Mouse (Mus musculus) cerebellum, adult 2 months (tissue): ENCODE measurements around the gene BC067074. TPM values are rescaled to one million over a fixed set of nuclear protein-coding genes. Genes with fewer than 3 reads are reported as not detected.
A peak's percentile ranks its signal among the peaks of the same experiment; 100 is the strongest.

Experiments
- DNase-seq, 2 experiments: peaks; one replicate each; pipeline ENCODE4 v3.0.0; 2021
- H3K27ac ChIP-seq: fragments of 200-500 bp; 2 replicates; pipeline ENCODE4 v1.5.1; 2012; ENCODE audit warnings: low read length, control low read depth, inconsistent platforms; ENCODE audit not compliant: insufficient read depth
- H3K27me3 ChIP-seq: fragments of 200-500 bp; 2 replicates; pipeline ENCODE4 v1.6.1; 2012; ENCODE audit warnings: inconsistent platforms, mild to moderate bottlenecking, low read length, moderate library complexity; ENCODE audit not compliant: control insufficient read depth, insufficient read depth
- H3K4me1 ChIP-seq: fragments of 200-500 bp; 2 replicates; pipeline ENCODE4 v1.6.1; 2011; ENCODE audit warnings: low read length; ENCODE audit not compliant: control insufficient read depth, insufficient read depth
- H3K4me3 ChIP-seq: fragments of 200-500 bp; replicated peaks from 2 replicates; pipeline ENCODE3; 2011; ENCODE audit warnings: mild to moderate bottlenecking, low read depth, low read length, control low read depth; ENCODE audit not compliant: insufficient read depth
- CTCF ChIP-seq: fragments of 200-500 bp; IDR thresholded peaks from 2 replicates; pipeline ENCODE4 v1.5.1; 2011; ENCODE audit warnings: low read depth, mild to moderate bottlenecking, control low read depth, low read length, moderate library complexity, borderline replicate concordance; ENCODE audit not compliant: insufficient read depth
- POLR2A ChIP-seq: fragments of 200-500 bp; IDR thresholded peaks from 2 replicates; pipeline ENCODE4 v1.6.1; 2011; ENCODE audit warnings: low read length, control low read depth, borderline replicate concordance; ENCODE audit not compliant: insufficient read depth
- WGBS: fragments of 180-500 bp; shearing (Covaris S2); methylation state at CpG from one replicate; pipeline ENCODE4 v1.1.7; 2018; 5-methylcytosine and 5-hydroxymethylcytosine counted together
- polyA plus RNA-seq: library from polyadenylated mRNA; depleted of rRNA; stranded (reverse); fragments of >200 nt; gene quantifications from 2 replicates; pipeline ENCODE4 v1.2.3, GENCODE M21; 2012

BC067074 gene
- polyA plus RNA-seq, 1 experiment: 0.87 TPM

- H3K27ac ChIP-seq: no peak overlapping the region
- TF ChIP-seq POLR2A: no peak
- TF ChIP-seq CTCF: no peak
- no peaks in the 10 kb centered on the region for H3K4me1 ChIP-seq
- WGBS: 59% methylated on average over 8 of the region's 8 CpGs
- DNase-seq: no peak
- H3K27me3 ChIP-seq: no peaks in the 10 kb centered on the region; the same call in 1 of the 2 replicates
- H3K4me3 ChIP-seq: no peak overlapping the region
Measured at GRCm38 (mm10) chr13:113292001-113292400, 958 bp upstream of the BC067074 start.

- no peaks in the 10 kb centered on the region; the same call in 1 of the 2 replicates for H3K27me3 ChIP-seq
- H3K27ac ChIP-seq: no peak overlapping the region
- no peak overlapping the region for H3K4me3 ChIP-seq
- no peak for DNase-seq
- TF ChIP-seq CTCF: no peak
- TF ChIP-seq POLR2A: no peak
- H3K4me1 ChIP-seq: no peaks in the 10 kb centered on the region
- 65% methylated on average over 11 of the region's 11 CpGs for WGBS
Measured at GRCm38 (mm10) chr13:113293707-113294432, 911 bp downstream of the BC067074 start.

DNA sequence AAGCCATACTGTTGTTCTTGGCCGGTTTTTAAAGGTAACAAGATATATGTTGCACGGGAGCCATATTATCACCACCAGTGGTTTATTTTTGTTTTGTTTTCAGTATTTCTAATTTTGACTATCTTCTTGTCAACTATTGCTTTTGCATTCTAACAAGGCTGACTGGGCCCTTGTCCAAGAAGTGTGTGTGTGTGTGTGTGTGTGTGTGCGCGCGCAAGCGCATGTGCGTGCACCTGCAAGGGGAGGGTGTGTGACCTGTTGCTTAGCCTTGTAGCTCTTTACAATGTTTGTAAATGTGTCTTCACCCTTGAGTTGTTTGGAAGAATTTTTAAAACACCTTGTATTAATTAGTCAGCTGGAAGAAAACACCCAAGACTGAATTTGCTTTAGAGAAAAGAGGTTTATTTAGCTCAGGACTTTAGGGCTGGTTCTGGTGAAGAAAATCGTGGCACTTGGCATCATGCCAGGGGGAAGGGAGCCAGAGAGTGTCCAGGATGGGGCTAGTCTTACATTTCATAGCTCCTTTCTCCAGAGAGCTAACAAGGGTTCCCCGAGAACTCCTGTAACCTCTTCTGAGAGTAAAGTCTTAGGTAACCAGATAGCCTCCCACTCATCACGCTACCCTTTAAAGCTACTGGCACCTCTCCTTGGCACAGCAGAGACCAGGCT is 3.0 kb downstream of the BC067074 start:
- TF ChIP-seq CTCF (no peak), POLR2A (no peak)
- 71% methylated on average over 10 of the region's 10 CpGs for WGBS
- no peaks in the 10 kb centered on the region for H3K4me1 ChIP-seq
- H3K27ac ChIP-seq: no peak overlapping the region
- H3K4me3 ChIP-seq: no peak overlapping the region
- DNase-seq: no peak
- no peaks in the 10 kb centered on the region; the same call in 1 of the 2 replicates for H3K27me3 ChIP-seq

- DNase-seq: no peak
- no peaks in the 10 kb centered on the region for H3K27me3 ChIP-seq
- H3K4me3 ChIP-seq: no peak overlapping the region
- no peak overlapping the region for H3K27ac ChIP-seq
- 87% methylated on average over 4 of the region's 4 CpGs for WGBS
- no peaks in the 10 kb centered on the region for H3K4me1 ChIP-seq
- TF ChIP-seq CTCF: no peak
- TF ChIP-seq POLR2A: no peak
Measured at GRCm38 (mm10) chr13:113306581-113306980, 13.6 kb downstream of the BC067074 start.

DNA sequence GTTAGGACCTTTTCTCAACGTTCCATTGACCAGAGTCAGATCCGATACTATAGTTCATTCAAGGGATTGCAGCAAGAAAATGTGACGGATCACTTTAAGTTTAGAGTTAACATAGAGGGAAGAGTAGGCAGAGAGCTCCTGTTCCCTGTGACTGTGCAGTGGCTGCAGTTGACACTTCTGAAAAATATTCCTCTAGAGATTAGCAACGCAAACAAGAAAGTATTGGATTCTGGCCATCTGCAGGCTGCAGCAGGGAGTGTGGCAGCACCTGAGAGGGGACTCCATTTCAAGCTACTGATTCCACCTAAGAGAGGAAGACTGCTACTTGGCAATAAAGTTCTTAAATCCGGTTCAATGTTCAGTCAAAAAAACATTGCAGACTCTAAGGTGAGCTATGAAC is 26.6 kb downstream of the BC067074 start:
- WGBS: 83% methylated on average over 5 of the region's 5 CpGs
- no peak overlapping the region for H3K27ac ChIP-seq
- no peak for DNase-seq
- H3K4me3 ChIP-seq: no peak overlapping the region
- no peaks in the 10 kb centered on the region for H3K4me1 ChIP-seq
- H3K27me3 ChIP-seq: no peaks in the 10 kb centered on the region
- TF ChIP-seq CTCF (no peak), POLR2A (no peak)

- DNase-seq: peak; percentile 25 to 32
Measured at GRCm38 (mm10) chr13:113321972-113322371, 29.0 kb downstream of the BC067074 start.

GRCm38 (mm10) chr13:113324241-113324640 is 31.3 kb downstream of the BC067074 start:
- H3K4me1 ChIP-seq: no peaks in the 10 kb centered on the region
- TF ChIP-seq POLR2A (no peak), CTCF (no peak)
- H3K27ac ChIP-seq: no peak overlapping the region
- no peaks in the 10 kb centered on the region for H3K27me3 ChIP-seq
- 93% methylated on average over 3 of the region's 3 CpGs for WGBS
- DNase-seq: no peak
- H3K4me3 ChIP-seq: no peak overlapping the region

More at GRCm38 (mm10) chr13:113321972-113322371, 29.0 kb downstream of the BC067074 start:
- Histone ChIP-seq H3K4me1 (no peaks in the 10 kb centered on the region), H3K27me3 (no peaks in the 10 kb centered on the region), H3K27ac (no peak overlapping the region), H3K4me3 (no peak overlapping the region)
- WGBS: 6% methylated on average over 6 of the region's 6 CpGs
- TF ChIP-seq POLR2A: no peak
- peak; percentile 20; the same call in 1 of the 2 replicates for TF ChIP-seq CTCF

DNA sequence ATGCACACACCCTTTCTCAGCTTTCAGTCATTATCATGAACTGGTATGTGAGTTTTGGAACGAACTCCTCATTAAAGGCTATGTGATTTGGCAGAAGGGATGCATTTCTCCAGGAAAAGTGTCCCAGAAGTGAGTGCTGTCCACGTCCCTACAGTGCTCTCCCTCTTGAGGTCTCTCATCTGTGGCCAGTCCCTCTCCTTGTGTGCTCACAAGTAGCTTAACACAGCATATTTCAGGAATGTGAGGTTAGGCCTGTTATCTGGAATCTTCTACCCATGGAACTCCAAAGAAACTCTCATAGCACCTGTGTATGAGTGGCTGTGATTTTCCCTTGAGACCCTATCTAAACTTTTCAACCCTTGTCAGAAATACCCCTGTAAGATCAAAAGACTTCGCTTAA is 32.7 kb downstream of the BC067074 start:
- Histone ChIP-seq H3K27ac (no peak overlapping the region), H3K4me3 (no peak overlapping the region)

More for the DNA sequence above, 32.7 kb downstream of the BC067074 start:
- no peak for TF ChIP-seq CTCF
- no peak for TF ChIP-seq POLR2A
- DNase-seq: no peak
- WGBS: 76% methylated on average over 3 of the region's 3 CpGs
- Histone ChIP-seq H3K4me1 (no peaks in the 10 kb centered on the region), H3K27me3 (no peaks in the 10 kb centered on the region)
